Mouse (Mus musculus): Measurements from ENCODE around the gene Rtn2.

Rtn2 gene

GRCm38 (mm10) chr7:19343210-19343808 is 60.9 kb downstream of the Rtn2 start:
- peak; percentile 90 for DNase-seq (ENCODE audit: low read depth, low spot score)

GRCm38 (mm10) chr7:19344237-19344847 is 61.9 kb downstream of the Rtn2 start, which contains the start of gene Ercc1:
Gene Ercc1, plus strand, starts transcription at chr7:19344778.
- DNase-seq (ENCODE audit: low read depth, low spot score), result no peak

GRCm38 (mm10) chr7:19344938-19345471 is 62.6 kb downstream of the Rtn2 start:
- peak; percentile 99 for DNase-seq (ENCODE audit: low read depth, low spot score)
